Mouse (Mus musculus) liver, adult 2 months (tissue): Measurements from ENCODE around the gene Uimc1.

Experiments used
- CTCF ChIP-seq: fragments of 200-500 bp; IDR thresholded peaks from 2 replicates; pipeline ENCODE4 v1.5.1; 2011; ENCODE audit warnings: low read depth, low read length, control low read depth
- POLR2A ChIP-seq: fragments of 200-500 bp; IDR thresholded peaks from 2 replicates; pipeline ENCODE4 v1.6.1; 2011; ENCODE audit warnings: low read length, control low read depth; ENCODE audit not compliant: insufficient read depth; ENCODE audit errors: extremely low read depth

DNA sequence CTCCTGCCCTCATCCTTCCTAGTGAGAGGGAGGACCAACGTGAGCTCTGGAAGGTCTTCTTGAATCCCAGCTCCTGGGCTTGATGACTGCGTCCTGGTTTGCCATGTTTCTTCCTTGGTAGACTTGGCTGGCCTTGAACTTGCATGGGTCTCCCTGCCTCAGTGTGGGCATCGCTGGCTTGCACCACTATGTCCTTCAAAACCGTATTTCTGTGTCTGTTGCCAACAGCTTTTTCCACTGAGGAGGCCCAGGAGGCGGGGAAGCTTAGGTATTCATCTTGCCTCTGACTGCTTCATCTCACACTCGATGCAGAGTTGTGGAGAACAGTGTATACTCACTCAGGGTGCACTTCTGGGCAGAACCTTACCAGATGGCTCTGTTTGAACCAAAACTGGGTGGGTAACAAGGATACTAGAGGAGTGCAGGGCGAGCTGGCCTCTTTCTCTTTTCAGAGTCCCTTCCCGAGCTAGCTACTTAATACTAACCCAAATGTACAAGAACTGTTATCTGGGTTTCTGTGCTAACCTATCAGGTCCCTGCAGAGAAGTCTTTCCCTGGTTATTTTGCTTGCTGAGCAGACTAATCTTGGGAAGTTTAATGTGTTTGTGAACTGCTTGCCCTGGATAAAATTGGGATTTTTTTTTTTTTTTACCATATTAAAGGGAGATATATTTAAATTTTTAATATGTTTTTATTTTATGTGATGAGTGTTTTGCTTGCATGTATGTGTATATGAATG, 6.0 kb upstream of the Uimc1 start:
- TF ChIP-seq POLR2A, result no peak
- TF ChIP-seq CTCF, result no peak
